18 mouse cellular contexts compared by ENCODE assay signal in the genomic region with DNA sequence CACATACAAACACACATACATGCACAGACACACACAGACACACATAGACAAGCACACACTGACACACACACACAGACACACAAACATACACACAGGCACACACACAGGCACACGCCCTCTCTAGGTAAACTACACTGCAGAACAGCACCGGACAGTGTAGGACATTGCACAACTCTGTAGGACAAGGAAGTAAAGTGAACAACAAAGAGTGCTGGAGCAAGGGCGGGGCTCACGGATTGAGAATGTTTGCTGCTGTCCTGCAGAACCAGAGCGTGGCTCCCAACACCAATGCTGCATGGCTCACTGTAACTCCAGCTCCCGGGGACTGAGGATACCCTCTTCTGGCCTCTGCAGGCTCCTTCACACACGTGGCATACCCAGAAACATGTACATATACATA. TPM values are rescaled to one million over a fixed set of nuclear protein-coding genes. Genes with fewer than 3 reads are reported as not detected.
DNase-seq lines count a peak whose midpoint lies in the region; ATAC-seq and TF ChIP-seq lines count a peak whose summit lies in the region.
"Had no signal": no experiment of that assay in that cellular context is flagged by ENCODE, and none has a peak within 500 bp of the region (broad histone marks: within the 10 kb centered on the region; RNA-seq: fewer than 3 reads in every experiment).

No protein-coding gene starts in this region.

- TF ChIP-seq CTCF in liver, adult 2 months (IDR thresholded peaks at IDR 0.05; ENCODE audit: low read depth, low read length): no peak
- 0 out of 2 replicates have a peak, but pooled peaks have one; percentile 2 for TF ChIP-seq CTCF in stomach, postnatal 0 days (IDR thresholded peaks at IDR 0.05; ENCODE audit: low read depth)

- 0 out of 2 replicates have a peak overlapping the region, but pooled peaks have one; percentile 0 for H3K27ac ChIP-seq in liver, adult 2 months (replicated peaks; ENCODE audit: insufficient read depth, low read depth, low read length)
- H3K27ac ChIP-seq in stomach, postnatal 0 days (replicated peaks): peak overlapping the region; percentile 31; the same call in 1 of the 2 replicates
- H3K27ac ChIP-seq: embryonic facial prominence, embryonic 12.5 days; forebrain, embryonic 13.5 days; heart, embryonic 15.5 days; hindbrain, embryonic 14.5 days; kidney, postnatal 0 days; limb, embryonic 13.5 days; midbrain, embryonic 15.5 days had no signal

- TF ChIP-seq EP300 in stomach, postnatal 0 days (optimal IDR thresholded peaks at IDR 0.05): no peak

- peak; percentile 94 for ATAC-seq in stomach, postnatal 0 days (ENCODE audit: low FRiP score, low TSS enrichment)
- no peak for ATAC-seq in activated CD4-positive, CD25-positive, alpha-beta regulatory T cell, adult 4 months
- ATAC-seq: forebrain, embryonic 13.5 days; midbrain, embryonic 15.5 days had no signal

- H3K4me2 ChIP-seq in stomach, postnatal 0 days (replicated peaks; ENCODE audit: low read depth): no peak overlapping the region
- H3K4me2 ChIP-seq: embryonic facial prominence, embryonic 12.5 days; forebrain, embryonic 13.5 days; heart, embryonic 15.5 days; hindbrain, embryonic 14.5 days; limb, embryonic 13.5 days; midbrain, embryonic 15.5 days had no signal

- no peaks in the 10 kb centered on the region; the same call in 1 of the 2 replicates for H3K79me2 ChIP-seq in liver, adult 2 months (ENCODE audit: control insufficient read depth, insufficient read depth, low read length)

- H3K36me3 ChIP-seq in liver, adult 2 months (ENCODE audit: control insufficient read depth, insufficient read depth, low read length): peaks cover 37% of the 10 kb centered on the region
- no peaks in the 10 kb centered on the region; the same call in 1 of the 2 replicates for H3K36me3 ChIP-seq in stomach, postnatal 0 days (ENCODE audit: control insufficient read depth, insufficient read depth, low read length)
- H3K36me3 ChIP-seq: heart, embryonic 15.5 days had no signal

- H3K4me1 ChIP-seq in liver, adult 2 months (ENCODE audit: control insufficient read depth, insufficient read depth, low read length): peaks cover 17% of the 10 kb centered on the region
- H3K4me1 ChIP-seq in stomach, postnatal 0 days (replicated peaks; ENCODE audit: control insufficient read depth, insufficient read depth): peaks cover 3% of the 10 kb centered on the region; the same call in 1 of the 2 replicates

- no peaks in the 10 kb centered on the region for H3K27me3 ChIP-seq in liver, adult 2 months (ENCODE audit: control insufficient read depth, insufficient read depth, low read length)
- no peaks in the 10 kb centered on the region for H3K27me3 ChIP-seq in stomach, postnatal 0 days (ENCODE audit: control insufficient read depth, insufficient read depth, low read length)
- H3K27me3 ChIP-seq: limb, embryonic 13.5 days; midbrain, embryonic 15.5 days had no signal

- H3K9me3 ChIP-seq in stomach, postnatal 0 days (ENCODE audit: control insufficient read depth, low read length): no peaks in the 10 kb centered on the region
- H3K9me3 ChIP-seq: embryonic facial prominence, embryonic 12.5 days; forebrain, embryonic 13.5 days; heart, embryonic 15.5 days; limb, embryonic 13.5 days; midbrain, embryonic 15.5 days had no signal

- no peak for TF ChIP-seq POLR2A in liver, adult 2 months (IDR thresholded peaks at IDR 0.05; ENCODE audit: extremely low read depth, insufficient read depth, low read length)

- no peak overlapping the region for H3K4me3 ChIP-seq in liver, adult 2 months (ENCODE audit: insufficient read depth, low read depth, low read length)
- H3K4me3 ChIP-seq in stomach, postnatal 0 days (ENCODE audit: low read depth, low read length): no peak overlapping the region
- H3K4me3 ChIP-seq: embryonic facial prominence, embryonic 12.5 days; forebrain, embryonic 13.5 days; heart, embryonic 15.5 days; limb, embryonic 13.5 days; midbrain, embryonic 15.5 days had no signal

- no peak overlapping the region for H3K9ac ChIP-seq in liver, adult 2 months (ENCODE audit: low read depth, low read length)
- no peak overlapping the region for H3K9ac ChIP-seq in stomach, postnatal 0 days (ENCODE audit: low read length)
- H3K9ac ChIP-seq: embryonic facial prominence, embryonic 12.5 days; forebrain, embryonic 13.5 days; heart, embryonic 15.5 days; hindbrain, embryonic 14.5 days; limb, embryonic 13.5 days; midbrain, embryonic 15.5 days had no signal

- WGBS in liver, adult 2 months: 46% methylated on average over 7 of the region's 7 CpGs
- 41% methylated on average over 7 of the region's 7 CpGs for WGBS in stomach, postnatal 0 days

- peak; percentile 68 for DNase-seq in urinary bladder, postnatal 14 days (ENCODE audit: low spot score)
- DNase-seq in urinary bladder, adult 2 months (ENCODE audit: low spot score): no peak
- peak; percentile 77 for DNase-seq in liver, adult 2 months (ENCODE audit: extremely low read depth, low read depth, low spot score)
- peak; percentile 84 for DNase-seq in lung, postnatal 36 days
- DNase-seq in stomach, postnatal 0 days (ENCODE audit: low spot score): peak; percentile 82
- no peak for DNase-seq in kidney, postnatal 4 days
- no peak for DNase-seq in testis, postnatal 10 days (ENCODE audit: low spot score)
- DNase-seq: cerebellum, adult 8-10 months; gastrocnemius, postnatal 14 days; thymus, postnatal 14 days had no signal

RNA-seq across cellular contexts. Expression of a gene that starts 17.9 kb away (rescaled TPM):
- 18.7 and 19.8 TPM in 2 replicates for polyA plus RNA-seq in urinary bladder, adult 2 months (2012; rRNA removed)
- 26.1 and 28.1 TPM in 2 replicates for total RNA-seq in liver, adult 2 months (2014; rRNA removed)
- polyA plus RNA-seq in liver, adult 2 months (2012; rRNA removed): 57.0 and 60.9 TPM in 2 replicates
- 9.7 and 9.8 TPM in 2 replicates for polyA plus RNA-seq in stomach, postnatal 0 days (2015; fragmentation: Nextera tagmentation; extraction: Ambion mirVana)
- 10 to 100 TPM; 12.8 to 16.7 TPM for polyA plus RNA-seq in activated CD4-positive, CD25-positive, alpha-beta regulatory T cell, adult 4 months (2017; shearing (Covaris generic))

RNA-seq across cellular contexts. Expression of a gene that starts 18.1 kb away (rescaled TPM):
- 63.2 and 63.3 TPM in 2 replicates for polyA plus RNA-seq in urinary bladder, adult 2 months (2012; rRNA removed)
- 23.4 and 37.9 TPM in 2 replicates for total RNA-seq in liver, adult 2 months (2014; rRNA removed)
- polyA plus RNA-seq in liver, adult 2 months (2012; rRNA removed): 109 and 117 TPM in 2 replicates
- 27.9 and 32.7 TPM in 2 replicates for polyA plus RNA-seq in stomach, postnatal 0 days (2015; fragmentation: Nextera tagmentation; extraction: Ambion mirVana)
- 10 to 100 TPM; 31.5 to 44.8 TPM for polyA plus RNA-seq in activated CD4-positive, CD25-positive, alpha-beta regulatory T cell, adult 4 months (2017; shearing (Covaris generic))

RNA-seq across cellular contexts. Expression of a gene that starts 32.8 kb away (rescaled TPM):
- 25.4 and 27.2 TPM in 2 replicates for polyA plus RNA-seq in urinary bladder, adult 2 months (2012; rRNA removed)
- 12.9 and 16.5 TPM in 2 replicates for total RNA-seq in liver, adult 2 months (2014; rRNA removed)
- 59.0 and 68.1 TPM in 2 replicates for polyA plus RNA-seq in liver, adult 2 months (2012; rRNA removed)
- polyA plus RNA-seq in stomach, postnatal 0 days (2015; fragmentation: Nextera tagmentation; extraction: Ambion mirVana): 55.6 and 58.1 TPM in 2 replicates
- polyA plus RNA-seq in activated CD4-positive, CD25-positive, alpha-beta regulatory T cell, adult 4 months (2017; shearing (Covaris generic)): 10 to 100 TPM; 62.7 to 63.7 TPM

RNA-seq across cellular contexts. Expression of a gene that starts 58.6 kb away (rescaled TPM):
- 0.27 and 0.89 TPM in 2 replicates for polyA plus RNA-seq in urinary bladder, adult 2 months (2012; rRNA removed)
- total RNA-seq in liver, adult 2 months (2014; rRNA removed): not detected in 2 replicates
- not detected in 2 replicates for polyA plus RNA-seq in liver, adult 2 months (2012; rRNA removed)
- polyA plus RNA-seq in stomach, postnatal 0 days (2015; fragmentation: Nextera tagmentation; extraction: Ambion mirVana): 0.64 TPM in 1 of 2 replicates, not detected in the other
- polyA plus RNA-seq in activated CD4-positive, CD25-positive, alpha-beta regulatory T cell, adult 4 months (2017; shearing (Covaris generic)): not detected
- total RNA-seq: gastrocnemius, postnatal 14 days had no signal
- polyA plus RNA-seq: embryonic facial prominence, embryonic 12.5 days; heart, embryonic 15.5 days; hindbrain, embryonic 14.5 days; kidney, postnatal 0 days; limb, embryonic 13.5 days had no signal

Comparison
In these comparisons a context has a peak if more than half of its experiments do, and no peak if none do; other contexts are left out.
1. DNase-seq: peak in urinary bladder, postnatal 14 days (single experiment), liver, adult 2 months (single experiment), lung, postnatal 36 days (single experiment) and stomach, postnatal 0 days (single experiment); none in urinary bladder, adult 2 months (single experiment), kidney, postnatal 4 days (0 of 2) and testis, postnatal 10 days (single experiment).